Mouse (Mus musculus) central nervous system, embryonic 18 days (tissue): Measurements from ENCODE around the gene Vmn1r93. TPM values are rescaled to one million over a fixed set of nuclear protein-coding genes. Genes with fewer than 3 reads are reported as not detected.

Source experiments
- polyA plus RNA-seq: library from polyadenylated mRNA; depleted of rRNA; stranded (reverse); fragments of >200 nt; gene quantifications from 2 replicates; pipeline ENCODE4 v1.2.3, GENCODE M21; 2012; rRNA removed

Vmn1r93 gene
- not detected in 2 replicates for polyA plus RNA-seq

GRCm38 (mm10) chr7:20138988-20139387 lies at the start of gene Vmn1r93:
Gene Vmn1r93 (minus strand): TSS chr7:20139088.

GRCm38 (mm10) chr7:20168277-20168676 lies 29.4 kb upstream of the Vmn1r93 start, which contains the start of gene Vmn1r94:
Gene Vmn1r94 (minus strand): TSS chr7:20168377.

DNA sequence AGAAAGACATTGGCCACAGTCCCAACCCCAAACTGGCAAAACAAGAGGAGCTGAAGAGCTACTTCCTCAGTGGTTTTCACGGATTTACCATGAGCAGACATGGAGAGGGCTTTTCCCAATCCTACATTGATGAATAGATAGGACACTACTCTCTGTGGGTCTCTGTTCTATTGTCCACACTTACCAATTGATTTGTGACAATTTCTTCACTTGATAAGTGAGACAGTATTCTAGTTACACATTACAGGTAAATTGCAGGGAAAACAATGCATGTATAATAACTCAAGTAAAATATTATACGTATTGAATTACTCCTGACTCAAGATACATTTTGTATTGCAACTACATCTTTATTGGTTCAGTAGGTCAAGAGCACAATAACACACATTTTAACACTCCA lies 16.4 kb downstream of the Vmn1r93 start, which contains the start of gene Gm16442:
Gene Gm16442, minus strand, starts transcription at position 101 of the 400 bp plus-strand sequence.

GRCm38 (mm10) chr7:20099380-20099779 lies 39.5 kb downstream of the Vmn1r93 start, which contains the start of gene Vmn1r91:
Gene Vmn1r91 (plus strand): TSS chr7:20099680.

Other genes starting within 250 kb of the Vmn1r93 start
- 15.3 and 15.9 TPM in 2 replicates for gene Pvr, start 217.9 kb downstream of the Vmn1r93 start, polyA plus RNA-seq
- not detected in 2 replicates for gene Igsf23, start 188.3 kb downstream of the Vmn1r93 start, polyA plus RNA-seq
- not detected in 2 replicates for gene Ceacam20, start 173.7 kb downstream of the Vmn1r93 start, polyA plus RNA-seq
- gene Nlrp9b, start 147.6 kb downstream of the Vmn1r93 start, polyA plus RNA-seq = not detected in 2 replicates
- not detected in 2 replicates for gene Vmn1r91, start 39.4 kb downstream of the Vmn1r93 start, polyA plus RNA-seq
- gene Gm16442, start 16.5 kb downstream of the Vmn1r93 start, polyA plus RNA-seq = not detected in 2 replicates
- not detected in 2 replicates for gene Vmn1r94, start 29.3 kb upstream of the Vmn1r93 start, polyA plus RNA-seq
- gene Vmn1r95, start 54.6 kb upstream of the Vmn1r93 start, polyA plus RNA-seq = not detected in 2 replicates
- gene Gm6164, start 66.5 kb upstream of the Vmn1r93 start, polyA plus RNA-seq = not detected in 2 replicates
- not detected in 2 replicates for gene Gm4498, start 94.7 kb upstream of the Vmn1r93 start, polyA plus RNA-seq
- gene Gm5890, start 123.7 kb upstream of the Vmn1r93 start, polyA plus RNA-seq = not detected in 2 replicates
- not detected in 2 replicates for gene Gm4133, start 195.0 kb upstream of the Vmn1r93 start, polyA plus RNA-seq
- gene Gm5728, start 236.3 kb upstream of the Vmn1r93 start, polyA plus RNA-seq = not detected in 2 replicates